Mouse (Mus musculus) bone marrow macrophage, adult 2 months (primary cell): ENCODE data around the gene Arhgap32.
"Not testable (repeated sequence)": the region's sequence is repeated elsewhere in the genome, so short reads cannot be mapped to it uniquely, and the experiment has no call there.

Experiments used
- CTCF ChIP-seq: IDR thresholded peaks from 2 replicates; pipeline ENCODE4 v1.5.1; 2012; ENCODE audit warnings: low read depth, mild to moderate bottlenecking, low read length, moderate library complexity
- POLR2A ChIP-seq: IDR thresholded peaks from 2 replicates; pipeline ENCODE4 v1.6.1; 2012; ENCODE audit warnings: mild to moderate bottlenecking, low read depth, low read length, borderline replicate concordance

DNA sequence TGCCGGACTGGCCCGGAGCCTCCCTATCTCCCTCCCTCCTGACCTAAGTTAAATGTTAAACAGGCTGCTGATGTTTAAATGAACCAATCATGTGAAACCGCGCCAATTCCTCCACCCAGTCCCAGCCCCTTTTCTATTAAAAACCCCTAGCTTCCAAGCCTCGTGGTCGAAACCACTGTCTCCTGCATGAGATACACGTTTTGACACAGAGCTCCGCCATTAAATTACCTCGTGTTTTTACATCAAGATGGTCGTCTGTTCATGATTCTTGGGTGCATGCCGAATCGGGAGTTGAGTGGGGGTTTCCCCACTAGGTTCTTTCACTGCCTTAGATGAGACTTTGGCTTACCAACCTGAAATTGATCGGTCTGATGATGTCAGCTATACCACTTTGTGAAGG lies 5.3 kb downstream of the Arhgap32 start:
- not testable (repeated sequence) for TF ChIP-seq CTCF, POLR2A
